Mouse (Mus musculus): ENCODE results near the gene Slc2a10. TPM values are rescaled to one million over a fixed set of nuclear protein-coding genes. Genes with fewer than 3 reads are reported as not detected.
"Not testable (repeated sequence)": the region's sequence is repeated elsewhere in the genome, so short reads cannot be mapped to it uniquely, and the experiment has no call there.

The Slc2a10 gene
- polyA plus RNA-seq, 1 experiment from 2014 or later = 3.9 TPM

DNA sequence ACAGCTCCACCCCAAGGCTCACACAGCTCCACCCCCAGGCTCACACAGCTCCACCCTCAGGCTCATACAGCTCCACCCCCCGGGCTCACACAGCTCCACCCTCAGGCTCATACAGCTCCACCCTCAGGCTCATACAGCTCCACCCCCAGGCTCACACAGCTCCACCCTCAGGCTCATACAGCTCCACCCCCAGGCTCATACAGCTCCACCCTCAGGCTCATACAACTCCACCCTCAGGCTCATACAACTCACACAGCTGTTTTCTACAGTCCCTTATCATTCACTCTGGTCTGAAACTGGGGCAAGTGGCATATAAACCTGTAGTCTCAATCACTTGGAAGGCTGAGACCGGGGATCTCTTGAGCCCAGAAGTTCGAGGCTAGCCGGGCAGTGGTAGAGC lies 7.9 kb downstream of the Slc2a10 start:
- H3K4me3 ChIP-seq (ENCODE audit: low read depth, low read length); DNase-seq (ENCODE audit: low spot score); H3K9ac ChIP-seq (ENCODE audit: low read length); ATAC-seq (ENCODE audit: insufficient number of reproducible peaks, low FRiP score, low TSS enrichment, low read depth); H3K9me3 ChIP-seq (ENCODE audit: control insufficient read depth, low read length); H3K36me3 ChIP-seq (ENCODE audit: control insufficient read depth, insufficient read depth, low read length); H3K4me2 ChIP-seq (ENCODE audit: low read depth, severe bottlenecking); H3K27ac ChIP-seq (replicated peaks; ENCODE audit: low read depth, low read length); H3K4me1 ChIP-seq (ENCODE audit: control insufficient read depth, insufficient read depth, low read length); H3K27me3 ChIP-seq (ENCODE audit: control insufficient read depth, insufficient read depth, low read length): not testable (repeated sequence)
- 81% methylated on average over 4 of the region's 4 CpGs for WGBS

- 13% methylated on average over 7 of the region's 7 CpGs for WGBS
- no peak overlapping the region for H3K4me2 ChIP-seq (ENCODE audit: low read depth, severe bottlenecking)
- no peak overlapping the region for H3K27ac ChIP-seq (replicated peaks; ENCODE audit: low read depth, low read length)
- ATAC-seq (ENCODE audit: insufficient number of reproducible peaks, low FRiP score, low TSS enrichment, low read depth) (no peak), DNase-seq (ENCODE audit: low spot score) (no peak)
- no peak overlapping the region for H3K4me3 ChIP-seq (ENCODE audit: low read depth, low read length)
- no peaks in the 10 kb centered on the region for H3K9me3 ChIP-seq (ENCODE audit: control insufficient read depth, low read length)
- no peak overlapping the region for H3K9ac ChIP-seq (ENCODE audit: low read length)
- H3K36me3 ChIP-seq (ENCODE audit: control insufficient read depth, insufficient read depth, low read length) = no peaks in the 10 kb centered on the region
- no peaks in the 10 kb centered on the region for H3K27me3 ChIP-seq (ENCODE audit: control insufficient read depth, insufficient read depth, low read length)
- peaks cover 7% of the 10 kb centered on the region for H3K4me1 ChIP-seq (ENCODE audit: control insufficient read depth, insufficient read depth, low read length)
Observed at GRCm38 (mm10) chr2:165512426-165512825, 8.8 kb downstream of the Slc2a10 start.

GRCm38 (mm10) chr2:165512870-165513600 lies 9.4 kb downstream of the Slc2a10 start:
- Histone ChIP-seq H3K27me3 (ENCODE audit: control insufficient read depth, insufficient read depth, low read length) (no peaks in the 10 kb centered on the region), H3K36me3 (ENCODE audit: control insufficient read depth, insufficient read depth, low read length) (no peaks in the 10 kb centered on the region), H3K4me3 (ENCODE audit: low read depth, low read length) (no peak overlapping the region), H3K9ac (ENCODE audit: low read length) (no peak overlapping the region), H3K4me2 (ENCODE audit: low read depth, severe bottlenecking) (no peak overlapping the region), H3K4me1 (ENCODE audit: control insufficient read depth, insufficient read depth, low read length) (peaks cover 7% of the 10 kb centered on the region), H3K9me3 (ENCODE audit: control insufficient read depth, low read length) (no peaks in the 10 kb centered on the region), H3K27ac (replicated peaks; ENCODE audit: low read depth, low read length) (no peak overlapping the region)
- 46% methylated on average over 11 of the region's 11 CpGs for WGBS
- no peak for DNase-seq (ENCODE audit: low spot score)
- ATAC-seq (ENCODE audit: insufficient number of reproducible peaks, low FRiP score, low TSS enrichment, low read depth) = no peak

DNA sequence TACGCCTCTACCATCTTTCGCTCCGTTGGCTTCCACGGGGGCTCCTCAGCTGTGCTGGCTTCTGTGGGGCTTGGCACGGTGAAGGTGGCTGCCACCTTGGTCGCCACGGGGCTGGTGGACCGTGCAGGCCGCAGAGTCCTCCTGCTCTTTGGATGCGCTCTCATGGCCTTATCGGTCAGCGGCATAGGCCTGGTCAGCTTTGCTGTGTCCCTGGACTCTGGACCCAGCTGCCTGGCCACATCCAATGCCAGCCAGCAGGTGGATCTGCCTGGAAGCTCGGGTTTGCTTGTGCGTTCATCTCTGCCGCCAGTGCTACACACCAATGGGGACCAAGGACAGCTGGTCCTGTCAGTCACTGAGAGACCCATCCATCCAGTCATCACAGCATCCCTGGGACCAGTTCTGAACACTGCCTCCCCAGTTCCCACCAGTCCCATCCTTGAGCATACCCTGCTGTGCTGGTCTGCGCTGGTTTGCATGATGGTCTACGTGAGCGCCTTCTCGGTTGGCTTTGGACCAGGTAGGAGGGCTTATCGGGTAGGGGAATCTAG lies 11.7 kb downstream of the Slc2a10 start:
- 94% methylated on average over 20 of the region's 20 CpGs for WGBS
- Histone ChIP-seq H3K27ac (replicated peaks; ENCODE audit: low read depth, low read length) (no peak overlapping the region), H3K4me3 (ENCODE audit: low read depth, low read length) (no peak overlapping the region), H3K9ac (ENCODE audit: low read length) (no peak overlapping the region), H3K36me3 (ENCODE audit: control insufficient read depth, insufficient read depth, low read length) (no peaks in the 10 kb centered on the region), H3K4me1 (ENCODE audit: control insufficient read depth, insufficient read depth, low read length) (peaks cover 5% of the 10 kb centered on the region), H3K9me3 (ENCODE audit: control insufficient read depth, low read length) (no peaks in the 10 kb centered on the region), H3K27me3 (ENCODE audit: control insufficient read depth, insufficient read depth, low read length) (no peaks in the 10 kb centered on the region), H3K4me2 (ENCODE audit: low read depth, severe bottlenecking) (no peak overlapping the region)
- no peak for ATAC-seq (ENCODE audit: insufficient number of reproducible peaks, low FRiP score, low TSS enrichment, low read depth)
- DNase-seq (ENCODE audit: low spot score) = no peak

- WGBS = 52% methylated on average over 4 of the region's 4 CpGs
- Histone ChIP-seq H3K9ac (ENCODE audit: low read length) (no peak overlapping the region), H3K27ac (replicated peaks; ENCODE audit: low read depth, low read length) (no peak overlapping the region), H3K4me1 (ENCODE audit: control insufficient read depth, insufficient read depth, low read length) (no peaks in the 10 kb centered on the region), H3K36me3 (ENCODE audit: control insufficient read depth, insufficient read depth, low read length) (no peaks in the 10 kb centered on the region), H3K27me3 (ENCODE audit: control insufficient read depth, insufficient read depth, low read length) (no peaks in the 10 kb centered on the region), H3K4me2 (ENCODE audit: low read depth, severe bottlenecking) (no peak overlapping the region), H3K4me3 (ENCODE audit: low read depth, low read length) (no peak overlapping the region), H3K9me3 (ENCODE audit: control insufficient read depth, low read length) (no peaks in the 10 kb centered on the region)
- no peak for DNase-seq (ENCODE audit: low spot score)
- no peak for ATAC-seq (ENCODE audit: insufficient number of reproducible peaks, low FRiP score, low TSS enrichment, low read depth)
Observed at GRCm38 (mm10) chr2:165525609-165526008, 22.0 kb downstream of the Slc2a10 start.

- Histone ChIP-seq H3K4me3 (ENCODE audit: low read depth, low read length) (no peak overlapping the region), H3K4me2 (ENCODE audit: low read depth, severe bottlenecking) (no peak overlapping the region), H3K27ac (replicated peaks; ENCODE audit: low read depth, low read length) (no peak overlapping the region), H3K4me1 (ENCODE audit: control insufficient read depth, insufficient read depth, low read length) (0 out of 2 replicates have a peak, but pooled peaks cover 4% of the 10 kb centered on the region), H3K9me3 (ENCODE audit: control insufficient read depth, low read length) (no peaks in the 10 kb centered on the region), H3K9ac (ENCODE audit: low read length) (no peak overlapping the region), H3K27me3 (ENCODE audit: control insufficient read depth, insufficient read depth, low read length) (no peaks in the 10 kb centered on the region), H3K36me3 (ENCODE audit: control insufficient read depth, insufficient read depth, low read length) (no peaks in the 10 kb centered on the region)
- 16% methylated on average over 8 of the region's 8 CpGs for WGBS
- no peak for ATAC-seq (ENCODE audit: insufficient number of reproducible peaks, low FRiP score, low TSS enrichment, low read depth)
- DNase-seq (ENCODE audit: low spot score) = peak; percentile 88
Observed at GRCm38 (mm10) chr2:165529106-165529505, 25.5 kb downstream of the Slc2a10 start.

DNA sequence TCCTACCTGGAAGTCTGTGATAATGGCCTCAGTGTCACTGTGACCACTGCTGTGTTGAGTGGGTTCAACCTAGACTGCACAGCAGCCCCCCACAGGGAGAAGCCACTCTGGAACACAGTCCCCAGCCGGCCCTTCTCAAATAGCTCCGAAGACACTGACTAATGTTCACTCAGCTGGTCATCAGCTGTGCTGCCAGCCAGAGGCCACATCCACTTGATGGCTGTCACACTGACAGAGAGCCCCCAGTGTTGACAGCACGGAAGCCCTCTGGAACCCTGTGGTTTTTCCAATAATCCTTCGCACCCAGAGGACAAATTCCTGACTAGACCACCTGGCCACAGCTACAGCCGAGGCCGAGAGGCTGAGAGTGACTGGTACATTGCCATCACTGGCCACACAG lies 30.2 kb downstream of the Slc2a10 start:
- Histone ChIP-seq H3K9me3 (ENCODE audit: control insufficient read depth, low read length) (no peaks in the 10 kb centered on the region), H3K4me2 (ENCODE audit: low read depth, severe bottlenecking) (no peak overlapping the region), H3K4me3 (ENCODE audit: low read depth, low read length) (no peak overlapping the region), H3K27me3 (ENCODE audit: control insufficient read depth, insufficient read depth, low read length) (no peaks in the 10 kb centered on the region), H3K4me1 (ENCODE audit: control insufficient read depth, insufficient read depth, low read length) (peaks cover 5% of the 10 kb centered on the region; the same call in 1 of the 2 replicates), H3K36me3 (ENCODE audit: control insufficient read depth, insufficient read depth, low read length) (no peaks in the 10 kb centered on the region), H3K9ac (ENCODE audit: low read length) (no peak overlapping the region), H3K27ac (replicated peaks; ENCODE audit: low read depth, low read length) (no peak overlapping the region)
- ATAC-seq (ENCODE audit: insufficient number of reproducible peaks, low FRiP score, low TSS enrichment, low read depth) = no peak
- WGBS = 65% methylated on average over 6 of the region's 6 CpGs
- DNase-seq (ENCODE audit: low spot score) = no peak

GRCm38 (mm10) chr2:165540975-165541374 lies 37.4 kb downstream of the Slc2a10 start:
- 0 out of 2 replicates have a peak, but pooled peaks cover 2% of the 10 kb centered on the region for H3K27me3 ChIP-seq (ENCODE audit: control insufficient read depth, insufficient read depth, low read length)
- no peak for ATAC-seq (ENCODE audit: insufficient number of reproducible peaks, low FRiP score, low TSS enrichment, low read depth)
- DNase-seq (ENCODE audit: low spot score) = no peak
- no peak overlapping the region for H3K4me2 ChIP-seq (ENCODE audit: low read depth, severe bottlenecking)
- H3K9me3 ChIP-seq (ENCODE audit: control insufficient read depth, low read length) = no peaks in the 10 kb centered on the region
- H3K4me1 ChIP-seq (ENCODE audit: control insufficient read depth, insufficient read depth, low read length) = peaks cover 2% of the 10 kb centered on the region; the same call in 1 of the 2 replicates
- no peak overlapping the region for H3K27ac ChIP-seq (replicated peaks; ENCODE audit: low read depth, low read length)
- H3K9ac ChIP-seq (ENCODE audit: low read length) = no peak overlapping the region
- H3K4me3 ChIP-seq (ENCODE audit: low read depth, low read length) = no peak overlapping the region
- 68% methylated on average over 3 of the region's 3 CpGs for WGBS
- H3K36me3 ChIP-seq (ENCODE audit: control insufficient read depth, insufficient read depth, low read length) = no peaks in the 10 kb centered on the region

All from limb, embryonic 11.5 days (tissue).